Mouse (Mus musculus) heart, postnatal 25 days (tissue): ENCODE data around the gene Mmp24. TPM values are rescaled to one million over a fixed set of nuclear protein-coding genes. Genes with fewer than 3 reads are reported as not detected.

Source experiments
- DNase-seq: peaks from one replicate; pipeline ENCODE4 v3.0.0; 2022; ENCODE audit warnings: low spot score
- intact Hi-C: fragments of 180-260 bp; cut with DNase I; formaldehyde crosslinking; loops from one replicate; pipeline ENCODE4 v1.15.1; 2025
- total RNA-seq, 2 experiments: library from RNA; stranded (reverse); gene quantifications; 2 replicates each; pipeline ENCODE4 v1.2.3; 2021

The Mmp24 gene
- total RNA-seq, 2 experiments from 2014 or later, result 0.08 TPM; not detected in 1

DNA sequence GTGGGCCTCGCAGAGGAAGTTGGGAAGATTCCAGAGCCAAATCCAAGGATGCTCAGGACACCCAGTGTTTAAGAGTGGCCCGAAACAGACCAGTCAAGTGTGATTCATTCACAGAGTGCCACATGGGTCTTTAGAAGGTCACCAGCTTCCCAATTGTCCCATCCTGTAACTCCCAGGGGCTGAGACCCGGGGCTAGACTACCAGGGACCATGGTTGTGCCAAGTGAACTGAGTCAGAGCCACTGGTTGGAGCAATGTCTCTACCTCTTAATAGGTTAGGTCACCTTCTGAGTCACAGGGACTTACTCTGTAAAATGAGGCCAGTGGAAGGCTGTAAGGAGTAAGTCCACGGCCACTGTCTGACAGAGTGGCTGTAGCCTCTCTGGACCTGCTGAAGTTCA is 63.8 kb downstream of the Mmp24 start:
- intact Hi-C loops, result no loop called here
- DNase-seq, result no peak

DNA sequence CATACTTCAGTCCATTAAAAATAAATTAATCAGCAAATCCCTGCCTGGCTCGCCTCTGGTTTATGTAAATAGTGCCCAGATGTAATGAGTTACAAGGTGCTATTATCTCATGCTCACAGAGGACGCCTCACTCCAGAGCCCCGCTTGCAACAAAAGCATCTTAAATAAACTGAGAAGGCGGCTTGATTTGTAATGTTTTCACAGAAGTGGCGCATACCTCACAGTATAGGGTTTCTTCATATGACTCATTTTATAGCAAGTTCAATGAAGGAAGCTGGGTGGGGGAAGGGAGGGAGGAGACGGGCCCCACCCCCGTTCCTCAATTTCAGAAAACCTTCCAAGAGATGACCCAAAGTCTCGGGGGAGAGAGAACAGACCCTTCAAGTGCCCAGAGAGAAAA is 71.8 kb downstream of the Mmp24 start:
- no peak for DNase-seq
- intact Hi-C loops, result loop anchor here (1.0 kb wide), 1 partner anchor 99 kb away; no protein-coding TSS in a partner anchor

DNA sequence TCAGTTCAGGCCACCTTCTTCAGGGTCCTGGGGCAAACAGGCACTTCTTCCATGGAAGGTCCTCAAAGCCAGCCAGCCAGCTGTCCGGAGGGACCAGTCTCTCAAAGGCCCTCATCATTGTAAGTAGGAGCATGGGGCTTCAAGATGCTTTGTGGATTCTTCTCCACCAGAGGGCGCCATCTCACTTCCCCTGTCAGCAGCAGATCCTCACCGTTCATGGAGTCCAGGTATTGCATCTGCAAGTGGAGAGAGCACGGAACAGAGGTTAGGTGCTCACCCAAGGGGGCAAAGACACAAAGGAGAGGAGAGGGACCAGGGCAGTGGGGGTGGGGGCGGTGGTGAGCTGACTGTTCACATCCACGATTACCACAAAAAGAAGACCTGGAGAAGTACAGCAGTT is 73.1 kb downstream of the Mmp24 start:
- intact Hi-C loops, result no loop called here
- peak; percentile 25 for DNase-seq

DNA sequence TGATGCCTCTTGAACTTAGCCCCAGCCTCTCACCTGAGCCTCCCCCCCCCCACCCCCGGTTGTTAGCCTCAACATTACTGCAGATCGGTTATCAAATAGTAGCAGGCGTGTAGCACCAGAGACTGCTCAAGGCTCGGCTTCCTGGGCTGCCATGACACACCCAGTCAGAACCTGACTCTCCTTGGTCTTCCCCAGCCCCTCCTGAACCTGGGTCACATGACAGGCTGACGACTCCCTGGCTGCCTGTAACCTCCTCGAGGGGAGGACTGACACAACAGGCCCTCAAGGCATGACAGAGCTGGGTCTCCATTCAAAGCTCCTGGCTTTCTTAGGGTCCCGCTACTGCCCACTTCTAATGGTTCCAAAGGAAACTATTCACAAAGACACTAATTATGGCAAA is 74.3 kb downstream of the Mmp24 start:
- intact Hi-C loops, result no loop called here
- DNase-seq, result no peak

DNA sequence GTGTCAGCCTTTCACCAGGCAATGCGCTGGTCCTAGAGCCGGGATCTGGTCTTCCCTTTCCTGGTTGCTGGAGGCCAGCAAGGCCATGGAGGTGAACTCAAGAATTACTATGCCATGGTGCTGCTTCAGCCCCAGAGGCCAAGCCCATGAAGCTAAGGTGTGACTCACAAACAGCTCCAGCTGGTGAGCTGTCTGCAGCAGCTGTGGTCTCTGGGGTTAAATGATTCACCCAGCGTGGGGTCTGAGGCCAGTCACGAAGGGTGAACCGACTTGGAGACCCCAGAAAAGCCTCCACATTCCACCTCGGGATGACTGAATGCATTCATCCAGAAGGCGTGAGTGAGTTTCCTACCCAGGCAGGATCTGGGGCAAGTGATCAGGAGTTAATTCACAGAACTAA is 75.0 kb downstream of the Mmp24 start:
- DNase-seq, result no peak
- intact Hi-C loops, result no loop called here

DNA sequence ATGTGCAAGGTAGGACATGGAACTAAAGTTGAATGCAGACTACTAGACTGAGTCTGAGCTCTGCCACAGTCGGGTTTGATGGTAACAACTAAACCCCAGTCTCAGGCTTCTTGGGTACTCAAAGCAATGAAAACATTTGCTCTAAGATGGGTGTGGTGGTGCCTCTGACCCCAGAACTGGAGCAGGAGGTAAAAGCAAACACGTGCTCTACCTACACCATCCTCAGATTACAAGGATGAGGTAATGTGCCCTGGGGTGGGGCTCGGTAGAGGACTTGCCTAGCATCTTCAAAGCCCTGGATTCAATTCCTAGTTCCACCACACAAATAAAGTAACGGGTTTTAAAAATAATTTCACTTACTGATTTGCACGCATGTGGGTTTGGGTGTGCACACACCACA is 77.4 kb downstream of the Mmp24 start:
- intact Hi-C loops, result no loop called here

DNA sequence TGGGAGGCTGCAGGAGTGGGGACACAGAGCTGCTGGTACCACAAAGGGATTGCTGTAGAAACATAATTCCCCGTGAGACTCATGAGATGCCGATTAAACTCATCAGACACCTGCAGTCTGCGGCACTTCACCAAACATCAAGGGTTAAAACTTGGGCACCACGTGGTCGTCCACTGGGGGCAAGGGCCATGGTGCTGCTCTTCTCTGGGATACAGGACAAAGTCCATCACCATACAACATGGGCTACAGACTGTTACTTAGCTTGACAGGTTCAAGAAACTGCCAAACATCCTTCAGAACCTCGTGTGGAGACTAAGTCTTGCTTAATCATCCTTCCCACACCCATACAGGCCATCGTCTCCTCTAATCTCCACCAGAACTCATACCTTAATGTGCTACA is 85.0 kb downstream of the Mmp24 start:
- intact Hi-C loops, result no loop called here
- no peak for DNase-seq

More for the DNA sequence above, 77.4 kb downstream of the Mmp24 start:
- no peak for DNase-seq

DNA sequence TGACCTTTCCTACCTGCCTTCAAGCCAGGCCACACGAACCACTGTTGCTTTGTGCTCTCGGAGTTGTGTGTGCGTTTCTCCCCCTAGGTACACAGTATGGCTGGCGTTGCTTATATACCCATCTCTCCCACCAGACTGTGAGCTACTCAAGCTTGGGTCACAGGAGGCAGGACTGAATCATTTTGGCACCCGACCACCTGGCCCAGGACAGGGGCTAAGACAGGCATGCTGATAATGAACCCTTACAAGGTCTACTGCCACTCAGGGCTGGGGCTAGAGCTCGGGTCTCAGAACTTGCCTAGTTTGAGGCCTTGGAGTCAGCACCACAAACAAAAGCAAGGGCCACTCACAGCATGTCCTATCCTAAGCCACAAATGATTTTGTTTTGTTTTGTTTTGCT is 86.4 kb downstream of the Mmp24 start:
- no peak for DNase-seq
- intact Hi-C loops, result no loop called here

DNA sequence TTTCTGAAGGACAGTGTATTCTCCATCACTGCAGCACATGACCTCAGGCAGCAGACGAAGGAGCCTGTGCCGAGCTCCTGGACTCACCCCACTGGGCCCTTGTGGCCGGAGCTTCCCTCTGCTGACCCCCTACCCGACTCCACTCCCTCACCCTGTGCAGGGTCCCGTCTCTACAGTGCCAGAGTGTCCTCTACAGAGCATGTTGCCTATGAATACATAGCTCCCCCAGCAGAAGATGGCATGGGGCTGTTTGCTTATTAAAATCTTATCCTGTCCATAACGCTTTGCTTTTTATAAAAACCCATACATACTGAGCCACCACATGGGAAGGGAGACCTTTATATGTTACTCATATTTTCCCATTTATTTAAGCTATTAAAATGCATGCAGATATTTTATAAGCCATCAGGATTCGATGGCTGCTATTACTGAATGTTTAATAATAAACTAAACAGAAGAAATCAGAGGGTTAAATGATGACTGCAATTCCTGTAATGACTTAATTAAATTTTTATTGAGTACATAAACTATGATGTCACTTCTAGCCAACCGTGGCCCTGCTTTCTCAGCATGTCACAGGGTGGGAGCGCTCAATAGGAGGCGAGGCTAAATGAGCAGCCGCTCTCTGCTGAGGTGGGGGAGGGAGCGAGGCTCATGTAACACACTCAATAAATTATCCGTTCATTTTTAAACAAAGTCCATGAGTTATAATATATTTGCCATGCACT is 87.6 kb downstream of the Mmp24 start:
- DNase-seq, result no peak
- intact Hi-C loops, result no loop called here

DNA sequence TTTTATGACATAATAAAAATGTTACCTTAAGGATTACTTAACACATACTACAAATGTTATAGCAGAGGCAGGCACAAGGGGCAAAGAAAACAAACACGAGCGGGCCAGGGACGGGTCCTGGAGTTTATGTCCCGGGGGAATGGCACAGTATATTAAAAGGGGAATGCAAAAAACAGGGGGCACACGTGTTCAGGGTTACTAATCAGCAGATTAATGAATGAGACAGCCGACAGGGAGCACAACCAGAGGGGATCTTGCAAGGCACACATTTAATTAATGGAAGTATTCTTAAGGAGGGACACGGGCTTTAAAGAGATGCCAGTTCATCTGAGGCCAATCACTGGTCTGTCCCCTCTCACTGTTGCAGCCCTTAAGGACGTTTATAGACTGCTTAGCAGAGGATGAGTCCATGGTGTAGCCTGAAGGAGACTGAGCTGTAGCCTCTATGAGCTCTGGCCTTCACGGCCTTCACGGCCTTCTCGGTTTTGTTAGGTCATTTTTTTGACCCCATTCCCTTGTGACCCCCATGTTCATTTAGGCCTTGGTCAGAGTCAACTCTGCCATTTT is 88.2 kb downstream of the Mmp24 start:
- intact Hi-C loops, result no loop called here
- no peak for DNase-seq

Other genes starting within 250 kb of the Mmp24 start
- 10 to 100 TPM; 13.4 to 13.9 TPM for gene Gss, start 182.5 kb upstream of the Mmp24 start, total RNA-seq
- gene Myh7b, start 164.1 kb upstream of the Mmp24 start, total RNA-seq, result 10 to 100 TPM; 35.4 to 36.0 TPM
- 10 to 100 TPM; 82.1 to 82.5 TPM for gene Trpc4ap, start 83.0 kb upstream of the Mmp24 start, total RNA-seq
- 1 to 10 TPM; 7.0 to 7.1 TPM for gene Edem2, start 45.9 kb upstream of the Mmp24 start, total RNA-seq
- not detected for gene Gm17581, start 39.5 kb upstream of the Mmp24 start, total RNA-seq
- gene Procr, start 24.2 kb upstream of the Mmp24 start, total RNA-seq, result 1 to 10 TPM; 3.5 to 4.7 TPM
- 10 to 100 TPM; 24.8 to 25.7 TPM for gene BC029722, start 44.1 kb downstream of the Mmp24 start, total RNA-seq
- 10 to 100 TPM; 51.1 to 52.0 TPM for gene Eif6, start 51.6 kb downstream of the Mmp24 start, total RNA-seq
- not detected for gene Fam83c, start 59.5 kb downstream of the Mmp24 start, total RNA-seq
- 100 to 1,000 TPM; 248 to 268 TPM for gene Uqcc1, start 155.0 kb downstream of the Mmp24 start, total RNA-seq
- gene Gm15557, start 165.4 kb downstream of the Mmp24 start, total RNA-seq, result not detected
- gene Gdf5, start 170.0 kb downstream of the Mmp24 start, total RNA-seq, result not detected
- 1 to 10 TPM; 4.9 to 5.7 TPM for gene Cep250, start 181.1 kb downstream of the Mmp24 start, total RNA-seq
- gene 6430550D23Rik, start 232.6 kb downstream of the Mmp24 start, total RNA-seq, result under 1 TPM; 0.10 to 0.61 TPM
- 10 to 100 TPM; 59.4 to 62.7 TPM for gene Ergic3, start 232.7 kb downstream of the Mmp24 start, total RNA-seq